Mouse (Mus musculus): ENCODE data around the gene Net1. TPM values are rescaled to one million over a fixed set of nuclear protein-coding genes. Genes with fewer than 3 reads are reported as not detected.
A peak's percentile ranks its signal among the peaks of the same experiment; 100 is the strongest.

Net1 gene
- total and polyA plus RNA-seq, 2 experiments from 2014 or later, result 12.4 to 20.4 TPM

GRCm38 (mm10) chr13:3896913-3897312 lies 21.1 kb downstream of the Net1 start:
- WGBS, result 32% methylated on average over 5 of the region's 5 CpGs
- no peak overlapping the region for H3K27ac ChIP-seq (ENCODE audit: low read depth, low read length)
- peak; percentile 86 for DNase-seq
- H3K9me3 ChIP-seq (ENCODE audit: low read length), result no peaks in the 10 kb centered on the region
- ATAC-seq, result no peak
- H3K27me3 ChIP-seq (ENCODE audit: insufficient read depth, low read length), result no peaks in the 10 kb centered on the region
- peak; percentile 93 for TF ChIP-seq CTCF (IDR thresholded peaks at IDR 0.05; ENCODE audit: low read depth)
- H3K4me3 ChIP-seq (ENCODE audit: low read depth, low read length), result no peak overlapping the region
- H3K4me2 ChIP-seq (ENCODE audit: low read depth), result no peak overlapping the region
- no peaks in the 10 kb centered on the region for H3K36me3 ChIP-seq (ENCODE audit: insufficient read depth)
- H3K9ac ChIP-seq, result no peak overlapping the region
- no peaks in the 10 kb centered on the region for H3K4me1 ChIP-seq (ENCODE audit: insufficient read depth)

- H3K27ac ChIP-seq (ENCODE audit: low read depth, low read length), result no peak overlapping the region
- no peak for TF ChIP-seq CTCF (IDR thresholded peaks at IDR 0.05; ENCODE audit: low read depth)
- ATAC-seq, result no peak
- H3K9ac ChIP-seq, result no peak overlapping the region
- no peak for DNase-seq
- H3K4me3 ChIP-seq (ENCODE audit: low read depth, low read length), result no peak overlapping the region
- H3K36me3 ChIP-seq (ENCODE audit: insufficient read depth), result no peaks in the 10 kb centered on the region
- no peaks in the 10 kb centered on the region for H3K27me3 ChIP-seq (ENCODE audit: insufficient read depth, low read length)
- 91% methylated on average over 6 of the region's 6 CpGs for WGBS
- no peaks in the 10 kb centered on the region for H3K4me1 ChIP-seq (ENCODE audit: insufficient read depth)
- H3K4me2 ChIP-seq (ENCODE audit: low read depth), result no peak overlapping the region
- H3K9me3 ChIP-seq (ENCODE audit: low read length), result no peaks in the 10 kb centered on the region
These were observed 22.0 kb downstream of the Net1 start for GRCm38 (mm10) chr13:3896032-3896431.

- Histone ChIP-seq H3K4me2 (ENCODE audit: low read depth) (no peak overlapping the region), H3K36me3 (ENCODE audit: insufficient read depth) (no peaks in the 10 kb centered on the region), H3K4me1 (ENCODE audit: insufficient read depth) (no peaks in the 10 kb centered on the region), H3K4me3 (ENCODE audit: low read depth, low read length) (no peak overlapping the region), H3K27me3 (ENCODE audit: insufficient read depth, low read length) (no peaks in the 10 kb centered on the region), H3K27ac (ENCODE audit: low read depth, low read length) (no peak overlapping the region), H3K9ac (no peak overlapping the region), H3K9me3 (ENCODE audit: low read length) (no peaks in the 10 kb centered on the region)
- no peak for TF ChIP-seq CTCF (IDR thresholded peaks at IDR 0.05; ENCODE audit: low read depth)
- ATAC-seq (no peak), DNase-seq (no peak)
- WGBS, result 90% methylated on average over 8 of the region's 8 CpGs
These were observed 22.5 kb downstream of the Net1 start for GRCm38 (mm10) chr13:3895397-3895980.

DNA sequence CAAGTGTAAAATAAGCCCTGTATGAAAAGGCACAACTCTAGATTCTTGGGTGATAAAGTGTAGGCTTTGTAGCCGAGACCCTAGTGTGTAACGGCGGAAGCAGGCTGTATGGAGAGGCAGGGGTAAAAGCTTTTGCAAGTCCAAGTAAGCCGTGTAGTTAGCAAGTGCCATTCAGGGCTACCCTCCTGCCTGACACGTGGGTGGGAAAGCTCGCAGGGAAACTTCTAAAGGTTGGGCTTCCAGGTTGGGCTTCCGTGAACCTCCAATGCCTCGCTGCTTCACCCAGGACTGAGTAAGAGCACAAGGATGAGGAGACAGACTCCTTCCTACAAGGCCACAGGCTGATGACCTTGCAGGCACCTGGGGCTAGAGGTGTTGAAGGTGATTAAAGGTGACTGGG lies 23.5 kb downstream of the Net1 start:
- TF ChIP-seq CTCF (IDR thresholded peaks at IDR 0.05; ENCODE audit: low read depth), result no peak
- H3K4me1 ChIP-seq (ENCODE audit: insufficient read depth), result no peaks in the 10 kb centered on the region
- no peak overlapping the region for H3K9ac ChIP-seq
- ATAC-seq, result no peak
- WGBS, result 75% methylated on average over 8 of the region's 8 CpGs
- H3K36me3 ChIP-seq (ENCODE audit: insufficient read depth), result no peaks in the 10 kb centered on the region
- H3K4me3 ChIP-seq (ENCODE audit: low read depth, low read length), result no peak overlapping the region
- H3K9me3 ChIP-seq (ENCODE audit: low read length), result no peaks in the 10 kb centered on the region
- H3K4me2 ChIP-seq (ENCODE audit: low read depth), result no peak overlapping the region
- no peaks in the 10 kb centered on the region for H3K27me3 ChIP-seq (ENCODE audit: insufficient read depth, low read length)
- no peak overlapping the region for H3K27ac ChIP-seq (ENCODE audit: low read depth, low read length)
- DNase-seq, result no peak

- WGBS, result under 1% methylated on average over 35 of the region's 35 CpGs
- TF ChIP-seq CTCF (IDR thresholded peaks at IDR 0.05; ENCODE audit: low read depth), result 0 out of 2 replicates have a peak, but pooled peaks have one; percentile 13
- Histone ChIP-seq H3K4me2 (ENCODE audit: low read depth) (peak overlapping the region; percentile 78), H3K27ac (ENCODE audit: low read depth, low read length) (no peak overlapping the region), H3K36me3 (ENCODE audit: insufficient read depth) (no peaks in the 10 kb centered on the region), H3K27me3 (ENCODE audit: insufficient read depth, low read length) (no peaks in the 10 kb centered on the region), H3K4me1 (ENCODE audit: insufficient read depth) (no peaks in the 10 kb centered on the region), H3K4me3 (ENCODE audit: low read depth, low read length) (peak overlapping the region; percentile 49), H3K9me3 (ENCODE audit: low read length) (no peaks in the 10 kb centered on the region), H3K9ac (peak overlapping the region; percentile 54)
- peak; percentile 83 for DNase-seq
- peak; percentile 99 for ATAC-seq
These were observed 24.8 kb downstream of the Net1 start for GRCm38 (mm10) chr13:3893126-3893734.

DNA sequence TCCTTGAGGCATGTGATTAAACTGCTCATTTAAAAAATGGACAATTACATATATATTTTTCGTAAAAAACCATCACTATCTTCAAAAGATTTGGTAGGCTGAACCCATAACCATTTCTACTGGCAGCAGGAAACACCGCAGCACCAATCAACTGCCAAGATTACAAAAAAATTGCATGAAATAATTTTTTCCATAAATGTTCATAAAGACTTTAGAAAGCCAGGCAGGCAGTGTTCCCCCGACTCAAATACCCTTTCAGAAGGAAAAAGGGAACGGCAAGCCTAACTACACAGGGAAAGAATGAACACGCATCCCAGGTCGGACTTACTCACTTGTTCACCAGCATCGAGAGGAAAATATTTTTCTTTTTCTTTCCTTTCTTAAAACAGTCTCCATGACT lies 25.4 kb downstream of the Net1 start:
- Histone ChIP-seq H3K36me3 (ENCODE audit: insufficient read depth) (0 out of 2 replicates have a peak, but pooled peaks cover 4% of the 10 kb centered on the region), H3K9ac (0 out of 2 replicates have a peak overlapping the region, but pooled peaks have one; percentile 54), H3K27me3 (ENCODE audit: insufficient read depth, low read length) (no peaks in the 10 kb centered on the region), H3K4me1 (ENCODE audit: insufficient read depth) (no peaks in the 10 kb centered on the region), H3K9me3 (ENCODE audit: low read length) (no peaks in the 10 kb centered on the region), H3K4me2 (ENCODE audit: low read depth) (peak overlapping the region; percentile 78), H3K4me3 (ENCODE audit: low read depth, low read length) (peak overlapping the region; percentile 49), H3K27ac (ENCODE audit: low read depth, low read length) (no peak overlapping the region)
- DNase-seq (no peak), ATAC-seq (no peak)
- WGBS, result 22% methylated on average over 7 of the region's 7 CpGs
- no peak for TF ChIP-seq CTCF (IDR thresholded peaks at IDR 0.05; ENCODE audit: low read depth)

DNA sequence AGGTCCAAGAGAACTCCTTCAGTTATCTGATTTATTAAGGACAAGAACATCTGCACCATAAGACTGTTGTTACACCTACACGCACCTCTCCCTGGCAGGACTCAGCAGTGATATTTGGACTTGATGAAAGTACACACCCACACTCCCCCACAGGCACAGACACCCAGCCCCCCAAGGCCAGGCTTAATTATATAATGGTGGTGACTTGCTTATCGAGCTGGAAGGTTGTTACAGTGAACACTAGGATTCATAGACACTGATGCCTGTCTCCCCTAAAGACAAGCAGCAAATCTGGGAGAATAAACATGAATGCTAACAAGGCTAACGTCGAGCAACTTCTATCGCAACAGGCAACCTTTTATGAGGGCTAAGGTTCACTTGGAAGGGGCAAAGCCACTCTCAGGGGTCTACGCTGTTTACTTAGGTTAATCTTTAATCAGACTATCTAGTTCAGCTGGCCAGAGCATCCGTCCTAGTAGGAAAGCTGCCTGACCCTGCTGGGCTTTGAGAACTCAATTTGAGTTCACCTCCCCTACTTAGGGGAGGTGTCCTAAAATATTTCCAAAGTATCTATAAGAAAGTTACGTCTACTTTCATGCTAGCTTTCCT lies 26.4 kb downstream of the Net1 start:
- no peak for DNase-seq
- TF ChIP-seq CTCF (IDR thresholded peaks at IDR 0.05; ENCODE audit: low read depth), result no peak
- H3K4me2 ChIP-seq (ENCODE audit: low read depth), result no peak overlapping the region
- H3K9ac ChIP-seq, result no peak overlapping the region
- WGBS, result 59% methylated on average over 8 of the region's 8 CpGs
- no peaks in the 10 kb centered on the region for H3K9me3 ChIP-seq (ENCODE audit: low read length)
- H3K27ac ChIP-seq (ENCODE audit: low read depth, low read length), result no peak overlapping the region
- ATAC-seq, result no peak
- H3K4me3 ChIP-seq (ENCODE audit: low read depth, low read length), result no peak overlapping the region
- 0 out of 2 replicates have a peak, but pooled peaks cover 14% of the 10 kb centered on the region for H3K36me3 ChIP-seq (ENCODE audit: insufficient read depth)
- no peaks in the 10 kb centered on the region for H3K27me3 ChIP-seq (ENCODE audit: insufficient read depth, low read length)
- H3K4me1 ChIP-seq (ENCODE audit: insufficient read depth), result no peaks in the 10 kb centered on the region
